ENCODE assay signal across 9 mouse cellular contexts in genomic region chr5:137532131-137532807, GRCm38 (mm10). TPM values are rescaled to one million over a fixed set of nuclear protein-coding genes. Genes with fewer than 3 reads are reported as not detected.
DNase-seq lines count a peak whose midpoint lies in the region; ATAC-seq and TF ChIP-seq lines count a peak whose summit lies in the region.
"Had no signal": no experiment of that assay in that cellular context is flagged by ENCODE, and none has a peak within 500 bp of the region (broad histone marks: within the 10 kb centered on the region; RNA-seq: fewer than 3 reads in every experiment).

No protein-coding gene starts in this region.

- 0% methylated on average over 19 of the region's 19 CpGs for WGBS in forebrain, embryonic 12.5 days

- peaks cover 34% of the 10 kb centered on the region for H3K79me2 ChIP-seq in myocyte (ENCODE audit: control insufficient read depth, insufficient read depth)

- peak overlapping the region; percentile 97 for H3K27ac ChIP-seq in forebrain, embryonic 12.5 days

- peak overlapping the region; percentile 96 for H3K4me2 ChIP-seq in forebrain, embryonic 12.5 days
- H3K4me2 ChIP-seq in myocyte (ENCODE audit: low read depth): peak overlapping the region; percentile 88

- no peak for TF ChIP-seq POLR2A in myocyte (IDR thresholded peaks at IDR 0.05; ENCODE audit: insufficient read length, low read depth)

- peak overlapping the region; percentile 15 for H3ac ChIP-seq in myocyte (ENCODE audit: control insufficient read depth, insufficient read length)

- H3K36me3 ChIP-seq in forebrain, embryonic 12.5 days (replicated peaks): peaks cover 30% of the 10 kb centered on the region
- H3K36me3 ChIP-seq in myocyte (ENCODE audit: control insufficient read depth, insufficient read depth): no peaks in the 10 kb centered on the region

- peak overlapping the region; percentile 92 for H3K9ac ChIP-seq in forebrain, embryonic 12.5 days

- H3K27me3 ChIP-seq in forebrain, embryonic 12.5 days: no peaks in the 10 kb centered on the region; the same call in 1 of the 2 replicates
- H3K27me3 ChIP-seq in myocyte (ENCODE audit: control insufficient read depth, insufficient read depth, insufficient read length): no peaks in the 10 kb centered on the region

- DNase-seq in adrenal gland, adult 2 months: peak; percentile 66
- DNase-seq in adrenal gland, postnatal 4 days (ENCODE audit: low spot score in 2 of 2): no peak
- DNase-seq in right cerebral cortex, postnatal 14 days: peak; percentile 34
- no peak for DNase-seq in right cerebral cortex, postnatal 4 days
- DNase-seq in kidney, postnatal 10 days: peak; percentile 56
- DNase-seq in frontal cortex, postnatal 25 days (ENCODE audit: low spot score in 2 of 2): no peak

- H3K4me1 ChIP-seq in forebrain, embryonic 12.5 days: peaks cover 29% of the 10 kb centered on the region

- H3K4me3 ChIP-seq in forebrain, embryonic 12.5 days (replicated peaks): peak overlapping the region; percentile 71
- H3K4me3 ChIP-seq in myocyte: peak overlapping the region; percentile 100

- H3K9me3 ChIP-seq in forebrain, embryonic 12.5 days: no peaks in the 10 kb centered on the region

- peak; percentile 2; the same call in 1 of the 2 replicates for ATAC-seq in forebrain, embryonic 12.5 days (ENCODE audit: low FRiP score)

TF ChIP-seq in myocyte, 11 proteins besides CTCF, POLR2A, EP300 and RAD21:
- TF ChIP-seq TCF12 (IDR thresholded peaks at IDR 0.05; ENCODE audit: insufficient read depth, poor library complexity, severe bottlenecking): no peak
- no peak for TF ChIP-seq REST (IDR thresholded peaks at IDR 0.05; ENCODE audit: insufficient read depth, insufficient read length)
- TF ChIP-seq USF1 (IDR thresholded peaks at IDR 0.05; ENCODE audit: low read depth): no peak
- no peak for TF ChIP-seq MYOG (IDR thresholded peaks at IDR 0.05; ENCODE audit: control insufficient read depth in 1 of 3, insufficient read depth in 1 of 3, insufficient read length in 2 of 3, low read depth in 2 of 3)
- TF ChIP-seq MYOD1 (IDR thresholded peaks at IDR 0.05; ENCODE audit: control insufficient read depth in 1 of 3, insufficient read length in 2 of 3, low read depth in 2 of 3): no peak
- TF ChIP-seq POLR2AphosphoS2 (IDR thresholded peaks at IDR 0.05; ENCODE audit: insufficient read length, low read depth): no peak
- no peak for TF ChIP-seq CEBPB (IDR thresholded peaks at IDR 0.05; ENCODE audit: insufficient read depth, poor library complexity, severe bottlenecking)
- TF ChIP-seq TCF3 (IDR thresholded peaks at IDR 0.05; ENCODE audit: insufficient read length, low read depth): no peak
- TF ChIP-seq SRF (IDR thresholded peaks at IDR 0.05; ENCODE audit: control insufficient read depth, insufficient read length, low read depth): no peak
- no peak for TF ChIP-seq E2F4 (IDR thresholded peaks at IDR 0.05; ENCODE audit: insufficient read depth)
- TF ChIP-seq MAX (IDR thresholded peaks at IDR 0.05; ENCODE audit: low read depth): no peak

RNA-seq across cellular contexts. Expression of gene Epo, which starts 0.8 kb away (rescaled TPM):
- not detected for total RNA-seq in adrenal gland, adult 2 months (2021)
- not detected in 2 replicates for polyA plus RNA-seq in adrenal gland, adult 2 months (2012; rRNA removed)
- not detected for total RNA-seq in adrenal gland, postnatal 4 days (2021)
- polyA plus RNA-seq in forebrain, embryonic 12.5 days (2016; fragmentation: Nextera tagmentation; extraction: Ambion mirVana): 0.38 and 0.47 TPM in 2 replicates
- not detected for polyA plus RNA-seq in myocyte (2012; fragmentation: generic; extraction: Trizol)
- total RNA-seq: heart, adult 18-20 months had no signal

RNA-seq across cellular contexts. Expression of gene Gnb2, which starts 1.0 kb away (rescaled TPM):
- total RNA-seq in adrenal gland, adult 2 months (2021): 100 to 1,000 TPM; 553 to 611 TPM
- polyA plus RNA-seq in adrenal gland, adult 2 months (2012; rRNA removed): 1,578 and 1,712 TPM in 2 replicates
- total RNA-seq in adrenal gland, postnatal 4 days (2021): 100 to 1,000 TPM; 771 to 773 TPM
- 411 and 417 TPM in 2 replicates for polyA plus RNA-seq in forebrain, embryonic 12.5 days (2016; fragmentation: Nextera tagmentation; extraction: Ambion mirVana)
- 632 TPM for polyA plus RNA-seq in myocyte (2012; fragmentation: generic; extraction: Trizol)

RNA-seq across cellular contexts. Expression of gene Gigyf1, which starts 13.9 kb away (rescaled TPM):
- total RNA-seq in adrenal gland, adult 2 months (2021): 10 to 100 TPM; 25.4 to 31.0 TPM
- 37.1 and 38.0 TPM in 2 replicates for polyA plus RNA-seq in adrenal gland, adult 2 months (2012; rRNA removed)
- total RNA-seq in adrenal gland, postnatal 4 days (2021): 10 to 100 TPM; 65.1 to 69.2 TPM
- polyA plus RNA-seq in forebrain, embryonic 12.5 days (2016; fragmentation: Nextera tagmentation; extraction: Ambion mirVana): 18.7 TPM in 2 replicates
- polyA plus RNA-seq in myocyte (2012; fragmentation: generic; extraction: Trizol): 9.6 TPM

RNA-seq across cellular contexts. Expression of gene Actl6b, which starts 21.0 kb away (rescaled TPM):
- 1 to 10 TPM; 2.8 to 5.2 TPM for total RNA-seq in adrenal gland, adult 2 months (2021)
- 6.0 and 10.0 TPM in 2 replicates for polyA plus RNA-seq in adrenal gland, adult 2 months (2012; rRNA removed)
- 1 to 10 TPM; 8.1 TPM for total RNA-seq in adrenal gland, postnatal 4 days (2021)
- 76.1 and 80.3 TPM in 2 replicates for polyA plus RNA-seq in forebrain, embryonic 12.5 days (2016; fragmentation: Nextera tagmentation; extraction: Ambion mirVana)
- not detected for polyA plus RNA-seq in myocyte (2012; fragmentation: generic; extraction: Trizol)
- total RNA-seq: heart, adult 18-20 months had no signal

RNA-seq across cellular contexts. Expression of gene Pop7, which starts 30.0 kb away (rescaled TPM):
- total RNA-seq in adrenal gland, adult 2 months (2021): 10 to 100 TPM; 23.0 to 31.7 TPM
- 46.9 and 48.7 TPM in 2 replicates for polyA plus RNA-seq in adrenal gland, adult 2 months (2012; rRNA removed)
- total RNA-seq in adrenal gland, postnatal 4 days (2021): 10 to 100 TPM; 26.5 to 26.9 TPM
- 61.6 and 62.1 TPM in 2 replicates for polyA plus RNA-seq in forebrain, embryonic 12.5 days (2016; fragmentation: Nextera tagmentation; extraction: Ambion mirVana)
- 53.0 TPM for polyA plus RNA-seq in myocyte (2012; fragmentation: generic; extraction: Trizol)

Comparison
In these comparisons a context has a peak if more than half of its experiments do, and no peak if none do; other contexts are left out.
1. DNase-seq: peak in adrenal gland, adult 2 months (single experiment), right cerebral cortex, postnatal 14 days (single experiment) and kidney, postnatal 10 days (single experiment); none in adrenal gland, postnatal 4 days (0 of 2), right cerebral cortex, postnatal 4 days (single experiment) and frontal cortex, postnatal 25 days (0 of 2).